Mouse (Mus musculus) forelimb bud, embryonic 11.5 days (tissue): ENCODE measurements at regions not wholly inside any gene's neighbourhood (a gene's known extent, or its start where the extent isn't known, plus 50 kb on each side); places are given as distances from the start of the nearest gene placed in this dataset.
"Not testable (repeated sequence)": the region's sequence is repeated elsewhere in the genome, so short reads cannot be mapped to it uniquely, and the experiment has no call there.

Experiments used
- DNase-seq: peaks from one replicate; pipeline ENCODE4 v3.0.0-alpha.2; 2012; ENCODE audit warnings: low read depth, low spot score

GRCm38 (mm10) chr2:18617520-18617919 lies 54.7 kb upstream of the Commd3 start:
- DNase-seq = no peak

GRCm38 (mm10) chr2:18609868-18610185 lies 62.4 kb upstream of the Commd3 start:
- DNase-seq = no peak

- no peak for DNase-seq
Measured at GRCm38 (mm10) chr2:18609075-18609867, 62.9 kb upstream of the Commd3 start.

- DNase-seq = no peak
Measured at GRCm38 (mm10) chr2:18608260-18609074, 63.7 kb upstream of the Commd3 start.

- no peak for DNase-seq
Measured at GRCm38 (mm10) chr2:18607586-18608259, 64.5 kb upstream of the Commd3 start.

- no peak for DNase-seq
Measured at GRCm38 (mm10) chr2:18607088-18607487, 65.1 kb upstream of the Commd3 start.

GRCm38 (mm10) chr2:18592221-18592620 lies 80.0 kb upstream of the Commd3 start:
- DNase-seq = no peak

- no peak for DNase-seq
Measured at GRCm38 (mm10) chr2:18588232-18588631, 84.0 kb upstream of the Commd3 start.

GRCm38 (mm10) chr2:18587746-18588231 lies 84.4 kb upstream of the Commd3 start:
- DNase-seq = peak; percentile 69

GRCm38 (mm10) chr2:18586925-18587724 lies 85.1 kb upstream of the Commd3 start:
- peak; percentile 92 for DNase-seq

GRCm38 (mm10) chr2:18585564-18586336 lies 86.4 kb upstream of the Commd3 start:
- DNase-seq = no peak

- peak; percentile 26 for DNase-seq
Measured at GRCm38 (mm10) chr2:18558133-18558532, 114.1 kb upstream of the Commd3 start.

- peak; percentile 25 for DNase-seq
Measured at GRCm38 (mm10) chr2:18547964-18548643, 124.1 kb upstream of the Commd3 start.

GRCm38 (mm10) chr2:18524387-18524786 lies 131.8 kb upstream of the Dnajc1 start:
- no peak for DNase-seq

- no peak for DNase-seq
Measured at GRCm38 (mm10) chr2:18523911-18524310, 131.3 kb upstream of the Dnajc1 start.

GRCm38 (mm10) chr2:18513435-18513834 lies 120.8 kb upstream of the Dnajc1 start:
- DNase-seq = peak; percentile 10

GRCm38 (mm10) chr2:18509317-18509716 lies 116.7 kb upstream of the Dnajc1 start:
- no peak for DNase-seq

GRCm38 (mm10) chr2:18473361-18473771 lies 80.7 kb upstream of the Dnajc1 start:
- DNase-seq = no peak

- DNase-seq = no peak
Measured at GRCm38 (mm10) chr2:18460901-18461300, 68.3 kb upstream of the Dnajc1 start.

- DNase-seq = not testable (repeated sequence)
Measured at GRCm38 (mm10) chr2:18460281-18460680, 67.7 kb upstream of the Dnajc1 start.
